Mouse (Mus musculus) liver, postnatal 0 days (tissue): ENCODE data around the gene BC049715.

Experiments
- CTCF ChIP-seq: sonication (generic); IDR thresholded peaks from 2 replicates; pipeline ENCODE4 v1.5.1; 2016; ENCODE audit warnings: antibody characterized with exemption, low read depth
- EP300 ChIP-seq: IDR thresholded peaks from 2 replicates; pipeline ENCODE4 v1.6.1; 2016; ENCODE audit warnings: antibody characterized with exemption, low read depth, mild to moderate bottlenecking

GRCm38 (mm10) chr6:136854361-136854781 lies 26.9 kb downstream of the BC049715 start:
- TF ChIP-seq CTCF (no peak), EP300 (no peak)
